10 mouse cellular contexts compared by ENCODE assay signal in genomic region chr6:118838919-118839915, GRCm38 (mm10).
DNase-seq lines count a peak whose midpoint lies in the region; ATAC-seq and TF ChIP-seq lines count a peak whose summit lies in the region.
"Had no signal": no experiment of that assay in that cellular context is flagged by ENCODE, and none has a peak within 500 bp of the region (broad histone marks: within the 10 kb centered on the region; RNA-seq: fewer than 3 reads in every experiment).

No protein-coding gene starts in this region.

- no peak overlapping the region for H3K4me3 ChIP-seq in layer of hippocampus, adult 2 months
- no peak overlapping the region for H3K4me3 ChIP-seq in embryonic facial prominence, embryonic 10.5 days
- H3K4me3 ChIP-seq in forebrain, embryonic 14.5 days (ENCODE audit: low read depth, low read length): no peak overlapping the region

- ATAC-seq in megakaryocyte progenitor cell, adult 5-6 weeks (replicated peaks; ENCODE audit: poor library complexity): peak; percentile 70
- no peak for ATAC-seq in forebrain, embryonic 14.5 days
- ATAC-seq: Patski had no signal

- no peak for TF ChIP-seq CTCF in layer of hippocampus, adult 2 months (conservative IDR thresholded peaks at IDR 0.05)

- H3K27me3 ChIP-seq in embryonic facial prominence, embryonic 10.5 days (replicated peaks; ENCODE audit: low read depth, poor library complexity, severe bottlenecking): no peaks in the 10 kb centered on the region
- H3K27me3 ChIP-seq in forebrain, embryonic 14.5 days (replicated peaks; ENCODE audit: control insufficient read depth, insufficient read depth, low read length): no peaks in the 10 kb centered on the region
- H3K27me3 ChIP-seq: Patski had no signal

- no peaks in the 10 kb centered on the region for H3K36me3 ChIP-seq in embryonic facial prominence, embryonic 10.5 days (replicated peaks)
- H3K36me3 ChIP-seq in forebrain, embryonic 14.5 days (ENCODE audit: control insufficient read depth, insufficient read depth, low read length): no peaks in the 10 kb centered on the region

- H3K4me1 ChIP-seq in embryonic facial prominence, embryonic 10.5 days: peaks cover 35% of the 10 kb centered on the region
- peaks cover 5% of the 10 kb centered on the region for H3K4me1 ChIP-seq in forebrain, embryonic 14.5 days (ENCODE audit: control insufficient read depth, insufficient read depth, low read length)

- no peak overlapping the region for H3K9ac ChIP-seq in forebrain, embryonic 14.5 days (ENCODE audit: low read length)

- H3K9me3 ChIP-seq in embryonic facial prominence, embryonic 10.5 days: no peaks in the 10 kb centered on the region
- H3K9me3 ChIP-seq in forebrain, embryonic 14.5 days (replicated peaks; ENCODE audit: control insufficient read depth, low read length): no peaks in the 10 kb centered on the region

- no peak overlapping the region for H3K4me2 ChIP-seq in forebrain, embryonic 14.5 days (ENCODE audit: low read length)

- WGBS in embryonic facial prominence, embryonic 10.5 days: 63% methylated on average over 14 of the region's 14 CpGs
- 79% methylated on average over 14 of the region's 14 CpGs for WGBS in forebrain, embryonic 14.5 days

- no peak for DNase-seq in layer of hippocampus, adult 2 months (ENCODE audit: low spot score in 2 of 2)
- no peak for DNase-seq in layer of hippocampus, adult 8-10 months (ENCODE audit: low spot score in 2 of 2)
- DNase-seq in embryonic facial prominence, embryonic 10.5 days (ENCODE audit: low spot score): peak; percentile 17
- peak; percentile 51 for DNase-seq in kidney, postnatal 14 days
- no peak for DNase-seq in cerebellum, postnatal 14 days
- DNase-seq in forebrain, embryonic 14.5 days (ENCODE audit: low spot score): no peak
- no peak for DNase-seq in c-Kit-positive CD71-positive TER-119-positive erythroid progenitor cells, embryonic 14.5 days (ENCODE audit: low spot score)
- DNase-seq: cerebellum, postnatal 25 days had no signal

- peak overlapping the region; percentile 1; the same call in 1 of the 2 replicates for H3K27ac ChIP-seq in layer of hippocampus, adult 2 months
- peak overlapping the region; percentile 40 for H3K27ac ChIP-seq in embryonic facial prominence, embryonic 10.5 days (replicated peaks)
- no peak overlapping the region for H3K27ac ChIP-seq in forebrain, embryonic 14.5 days (ENCODE audit: low read depth, low read length)

Comparison
In these comparisons a context has a peak if more than half of its experiments do, and no peak if none do; other contexts are left out.
1. DNase-seq: peak in embryonic facial prominence, embryonic 10.5 days (single experiment) and kidney, postnatal 14 days (single experiment); none in layer of hippocampus, adult 2 months (0 of 2), layer of hippocampus, adult 8-10 months (0 of 2), cerebellum, postnatal 14 days (0 of 2), forebrain, embryonic 14.5 days (single experiment) and c-Kit-positive CD71-positive TER-119-positive erythroid progenitor cells, embryonic 14.5 days (single experiment).